Mouse (Mus musculus): ENCODE results near the gene Paqr4.
"Not testable (repeated sequence)": the region's sequence is repeated elsewhere in the genome, so short reads cannot be mapped to it uniquely, and the experiment has no call there.

The Paqr4 gene

GRCm38 (mm10) chr17:23740598-23741021 is at the start of gene Paqr4:
Gene Paqr4 (minus strand): TSS chr17:23740867.
- no peak for DNase-seq (ENCODE audit: low read depth)

DNA sequence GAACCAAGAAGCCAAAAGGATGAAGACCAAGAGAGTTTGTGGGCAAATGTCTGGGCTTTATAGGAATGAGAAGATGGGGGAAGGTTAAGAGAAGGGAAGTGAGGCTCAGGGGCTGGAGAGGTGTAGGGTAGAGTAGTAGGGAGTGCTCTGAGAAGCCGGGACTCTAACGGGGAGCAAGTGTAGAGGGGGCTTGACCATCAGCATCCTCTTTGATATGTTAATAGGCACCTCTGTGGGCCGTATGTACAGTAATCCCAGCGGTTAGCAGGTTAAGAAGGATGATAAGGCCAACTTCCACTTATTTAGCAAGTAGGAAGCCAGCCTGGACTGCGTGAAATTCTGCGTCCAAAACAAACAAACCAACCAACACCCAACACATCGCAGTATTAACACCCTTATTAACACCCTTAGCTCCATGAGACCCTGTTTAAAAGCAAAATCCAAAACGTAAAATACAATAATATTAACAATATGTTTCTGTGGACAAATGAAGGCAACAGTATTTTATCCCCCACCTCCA is 49.1 kb upstream of the Paqr4 start:
- DNase-seq (ENCODE audit: low read depth) = no peak

DNA sequence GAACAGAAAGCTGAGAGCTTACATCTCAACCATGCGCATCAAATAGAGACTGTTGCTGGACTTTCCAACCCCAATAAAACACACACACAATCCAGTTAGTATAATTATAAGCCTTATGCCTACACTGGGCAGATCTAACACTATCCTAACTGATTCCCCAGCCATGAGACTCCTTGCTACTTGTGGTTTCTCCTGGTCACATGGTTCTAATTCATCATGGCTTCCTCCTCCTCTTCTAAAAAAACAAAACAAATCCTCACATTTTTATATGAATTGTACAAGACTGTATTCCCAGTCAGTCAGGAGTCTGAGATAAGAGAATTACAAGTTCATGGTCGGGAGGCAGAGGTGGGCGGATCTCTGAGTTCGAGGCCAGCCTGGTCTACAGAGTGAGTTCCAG is 48.3 kb upstream of the Paqr4 start:
- no peak for DNase-seq (ENCODE audit: low read depth)

DNA sequence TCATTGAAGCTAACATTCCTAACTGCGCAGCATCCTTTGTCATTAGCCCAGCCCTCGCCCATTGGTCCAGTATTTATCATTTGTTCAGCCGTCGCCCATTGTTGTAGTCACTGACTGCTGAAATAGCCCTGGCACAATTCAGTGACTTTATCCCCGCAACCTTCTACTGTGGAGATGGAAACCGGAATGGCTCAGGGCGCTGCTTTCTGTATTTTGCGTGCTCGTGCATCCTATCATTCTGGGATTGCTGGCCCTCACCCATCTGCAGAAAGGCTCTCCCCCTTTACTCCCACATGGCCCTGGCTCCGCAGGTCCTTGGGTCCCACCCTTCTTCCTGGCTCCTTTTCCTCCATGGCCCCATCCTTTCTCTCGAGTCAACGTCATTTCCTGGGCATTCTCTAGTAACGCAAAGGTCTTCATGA is 45.9 kb upstream of the Paqr4 start:
- no peak for DNase-seq (ENCODE audit: low read depth)

GRCm38 (mm10) chr17:23785561-23786471 is 45.1 kb upstream of the Paqr4 start, which contains the start of gene Flywch2:
Gene Flywch2 (minus strand): TSS chr17:23786081.
- peak; percentile 75 for DNase-seq (ENCODE audit: low read depth)

DNA sequence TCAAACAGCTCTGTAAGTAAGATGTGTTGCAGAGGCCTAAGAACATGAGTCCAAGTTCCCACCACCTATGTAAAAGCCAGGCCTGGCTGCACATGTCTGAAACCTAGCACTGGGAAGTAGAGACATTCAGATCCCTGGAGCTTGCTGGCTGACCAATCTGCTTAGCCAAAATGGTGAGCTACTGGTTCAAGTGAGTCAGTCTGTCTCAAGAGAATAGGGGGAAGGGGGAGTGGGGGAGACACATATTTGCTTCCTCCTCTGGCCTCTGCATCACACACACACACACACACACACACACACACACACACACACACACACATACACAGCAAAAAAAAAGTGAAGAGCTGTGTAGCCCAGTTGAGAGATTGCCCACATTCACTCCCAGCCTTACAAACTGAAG is 42.7 kb upstream of the Paqr4 start:
- DNase-seq (ENCODE audit: low read depth) = no peak

DNA sequence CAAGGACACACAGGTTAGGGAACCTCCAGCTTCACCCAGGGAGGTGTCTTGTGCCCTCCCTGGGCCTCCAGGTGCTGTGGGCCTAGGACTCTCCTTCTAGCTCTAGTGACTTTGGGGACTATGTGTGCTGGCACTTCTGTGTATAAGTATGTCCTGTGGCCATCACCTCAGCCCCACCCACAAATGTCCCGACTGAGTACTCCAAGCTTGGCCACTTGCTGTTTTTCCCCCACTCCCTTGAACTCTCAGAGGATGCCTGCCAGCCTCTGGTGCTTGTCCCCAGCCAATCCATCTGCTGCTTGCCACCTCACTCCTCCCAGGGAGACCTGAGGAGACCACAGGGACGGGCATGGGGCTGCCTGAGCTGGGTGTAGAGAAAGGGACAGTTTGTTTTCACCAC is 37.8 kb upstream of the Paqr4 start:
- DNase-seq (ENCODE audit: low read depth) = no peak

DNA sequence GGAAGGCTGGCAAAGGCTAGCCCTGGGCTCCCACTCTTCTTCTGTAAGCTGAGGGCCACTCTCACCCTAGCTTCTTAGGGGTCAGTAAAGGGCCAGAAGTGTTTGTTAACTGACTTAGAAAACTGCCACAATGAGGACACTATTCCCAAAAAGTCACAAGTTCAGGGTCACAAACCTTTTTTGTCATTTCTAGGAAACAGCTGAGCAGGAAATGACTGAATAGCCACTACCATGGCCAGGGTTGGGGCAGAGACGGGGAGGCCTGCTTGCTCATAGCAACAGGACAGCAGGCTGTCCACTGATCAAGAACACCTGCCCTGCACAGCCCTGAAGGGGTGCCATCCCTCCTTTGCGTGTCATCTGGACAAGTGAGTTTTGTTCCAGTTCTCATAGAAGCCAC is 36.5 kb upstream of the Paqr4 start:
- DNase-seq (ENCODE audit: low read depth) = no peak

- no peak for DNase-seq (ENCODE audit: low read depth)
These were observed 35.5 kb upstream of the Paqr4 start for GRCm38 (mm10) chr17:23776216-23776615.

DNA sequence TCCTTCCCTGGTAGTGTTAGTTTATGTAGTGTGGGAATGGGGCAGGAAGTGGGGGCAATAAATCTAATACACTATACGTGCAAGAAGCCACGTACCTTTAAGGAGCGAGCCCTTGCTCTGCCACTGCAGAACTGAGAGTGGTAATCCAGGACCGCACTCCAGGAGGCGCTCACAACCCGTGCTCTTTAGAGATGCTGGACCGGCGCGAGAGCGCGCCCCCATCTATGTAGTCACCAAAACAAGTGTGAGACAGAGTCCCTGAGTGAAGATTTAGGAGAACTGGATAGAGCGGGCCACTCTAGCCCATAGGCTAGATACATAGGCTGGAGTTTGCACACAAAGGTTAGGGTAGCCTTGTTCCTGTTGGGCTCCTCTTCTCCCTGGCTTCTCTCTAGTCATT is 33.4 kb upstream of the Paqr4 start:
- no peak for DNase-seq (ENCODE audit: low read depth)

DNA sequence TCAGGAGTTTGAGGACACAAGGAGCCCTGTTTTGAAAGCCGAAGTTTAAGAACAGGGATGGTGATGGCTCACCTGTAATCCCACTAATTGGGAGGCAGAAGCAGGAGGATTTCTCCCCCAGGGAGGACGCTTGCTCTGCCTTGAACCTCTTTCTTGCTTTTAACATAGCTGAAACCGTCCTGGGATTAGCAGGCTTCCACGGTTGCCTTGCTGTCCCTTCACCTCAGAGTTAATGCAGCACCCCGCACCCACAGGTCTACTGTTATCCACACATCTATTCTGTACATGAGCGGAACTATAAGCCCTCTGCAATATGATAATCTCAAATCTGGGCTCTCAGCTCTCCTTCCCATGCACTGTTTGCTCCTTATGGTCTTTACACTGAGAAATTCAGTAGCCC is 33.0 kb upstream of the Paqr4 start:
- DNase-seq (ENCODE audit: low read depth) = no peak

- not testable (repeated sequence) for DNase-seq (ENCODE audit: low read depth)
These were observed 31.5 kb upstream of the Paqr4 start for GRCm38 (mm10) chr17:23772219-23772556.

DNA sequence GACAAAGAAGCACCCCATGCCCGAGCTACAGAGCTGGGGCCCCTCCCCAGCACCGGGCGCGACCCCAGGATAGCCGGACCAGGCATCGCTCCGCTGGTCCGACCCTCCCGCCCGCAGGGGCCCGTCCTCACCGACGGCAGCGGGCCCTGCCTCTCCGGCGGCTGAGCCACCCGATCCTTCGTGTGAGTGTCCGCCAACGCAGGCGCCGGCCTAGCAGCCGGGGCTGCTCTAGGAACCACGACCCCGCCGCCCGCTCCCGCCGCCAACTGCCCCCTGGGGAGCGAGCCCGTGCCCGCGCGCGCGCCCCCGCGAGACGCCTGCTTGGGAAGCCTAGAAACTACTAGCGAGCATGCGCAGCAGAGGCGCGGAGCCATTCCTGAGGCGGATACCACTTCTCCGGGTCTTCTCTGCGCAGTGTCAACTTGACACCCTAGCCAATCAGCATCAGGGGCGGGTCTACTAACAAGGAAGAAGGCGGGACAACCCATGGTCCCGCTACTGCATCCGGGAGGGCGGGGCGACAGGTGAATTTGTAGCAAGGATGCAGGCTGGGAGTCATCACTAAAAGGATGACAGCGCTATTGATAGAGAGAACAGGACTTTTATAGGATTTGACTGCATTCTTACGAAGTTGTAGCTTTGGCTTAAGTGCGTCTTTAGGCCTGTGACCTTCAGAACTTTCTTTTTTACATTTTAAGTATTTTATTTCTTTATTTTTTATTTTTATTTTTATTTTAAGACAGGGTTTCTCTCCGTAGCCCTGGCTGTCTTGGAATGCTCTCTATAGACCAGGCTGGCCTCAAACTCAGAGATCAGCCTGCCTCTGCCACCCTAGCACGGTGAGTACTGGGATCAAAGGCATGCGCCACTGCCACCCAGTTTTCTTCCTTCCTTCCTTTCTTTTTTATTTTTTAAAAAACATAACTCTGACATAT is 30.9 kb upstream of the Paqr4 start, which contains the start of gene Flywch1:
TSS of gene Flywch1 (minus strand) at position 319 of the 935 bp plus-strand sequence.
- peak; percentile 95 for DNase-seq (ENCODE audit: low read depth)

DNA sequence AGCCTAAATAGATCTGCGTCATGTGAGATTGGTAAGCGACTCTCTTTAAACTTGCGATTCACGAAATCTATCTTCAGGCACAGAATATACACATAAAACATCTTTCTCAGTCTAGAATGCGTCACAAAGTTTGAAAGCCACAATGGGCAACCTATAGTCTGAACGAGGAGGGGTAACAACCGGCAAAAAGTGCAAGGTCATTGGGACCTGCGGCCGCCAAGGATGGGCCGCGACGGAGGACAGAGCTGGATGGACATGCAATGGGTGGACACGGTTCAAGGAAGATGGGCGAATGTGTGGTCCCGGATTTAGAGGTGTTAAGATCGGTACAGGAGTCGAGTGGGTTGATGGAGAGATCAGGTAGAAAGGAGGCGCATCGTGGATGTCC is 30.2 kb upstream of the Paqr4 start:
- no peak for DNase-seq (ENCODE audit: low read depth)

- DNase-seq (ENCODE audit: low read depth) = no peak
These were observed 29.8 kb upstream of the Paqr4 start for GRCm38 (mm10) chr17:23770493-23770892.

- no peak for DNase-seq (ENCODE audit: low read depth)
These were observed 22.3 kb upstream of the Paqr4 start for GRCm38 (mm10) chr17:23762976-23763375.

DNA sequence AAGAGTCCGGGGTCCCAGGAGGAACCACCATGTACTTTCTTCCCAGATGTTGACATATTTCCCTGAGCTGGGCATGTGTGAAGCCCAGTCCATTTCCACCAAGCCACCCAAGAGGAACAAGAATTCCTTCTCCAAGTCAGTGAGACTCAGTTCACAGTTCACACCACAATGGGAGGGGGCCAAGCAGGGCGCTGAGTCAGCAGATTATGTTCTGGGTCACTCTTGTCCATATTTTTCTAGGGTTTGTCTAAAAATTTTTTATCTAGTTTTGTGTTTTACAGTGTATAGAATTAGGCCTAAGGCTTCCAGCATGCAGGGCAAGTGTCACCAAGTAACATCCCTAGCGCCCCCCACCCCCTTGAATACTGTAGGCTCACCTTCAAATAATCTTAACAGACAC is 20.5 kb upstream of the Paqr4 start:
- DNase-seq (ENCODE audit: low read depth) = no peak

GRCm38 (mm10) chr17:23760231-23760630 is 19.6 kb upstream of the Paqr4 start:
- no peak for DNase-seq (ENCODE audit: low read depth)

DNA sequence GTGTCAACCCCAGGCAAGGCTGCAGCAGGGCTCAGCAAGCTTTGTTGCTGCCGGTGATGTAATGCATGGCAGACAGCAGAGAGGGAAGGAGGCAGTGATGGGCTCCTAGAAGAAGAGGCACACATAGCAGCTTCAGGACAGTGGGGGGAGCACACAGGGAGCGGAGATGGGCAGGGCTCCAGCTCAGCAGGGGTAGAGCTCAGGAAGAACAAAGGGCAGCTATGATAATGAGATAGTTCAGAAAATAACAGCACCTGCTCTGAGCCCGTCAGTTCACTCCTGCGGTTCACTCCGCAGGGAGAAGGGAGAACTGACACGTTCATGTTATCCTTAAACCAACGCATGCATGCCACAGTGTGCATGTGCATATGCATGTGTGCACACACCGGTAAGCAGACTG is 18.1 kb upstream of the Paqr4 start:
- no peak for DNase-seq (ENCODE audit: low read depth)

GRCm38 (mm10) chr17:23757581-23757980 is 16.9 kb upstream of the Paqr4 start:
- no peak for DNase-seq (ENCODE audit: low read depth)

- no peak for DNase-seq (ENCODE audit: low read depth)
These were observed 15.0 kb upstream of the Paqr4 start for GRCm38 (mm10) chr17:23755689-23756088.

DNA sequence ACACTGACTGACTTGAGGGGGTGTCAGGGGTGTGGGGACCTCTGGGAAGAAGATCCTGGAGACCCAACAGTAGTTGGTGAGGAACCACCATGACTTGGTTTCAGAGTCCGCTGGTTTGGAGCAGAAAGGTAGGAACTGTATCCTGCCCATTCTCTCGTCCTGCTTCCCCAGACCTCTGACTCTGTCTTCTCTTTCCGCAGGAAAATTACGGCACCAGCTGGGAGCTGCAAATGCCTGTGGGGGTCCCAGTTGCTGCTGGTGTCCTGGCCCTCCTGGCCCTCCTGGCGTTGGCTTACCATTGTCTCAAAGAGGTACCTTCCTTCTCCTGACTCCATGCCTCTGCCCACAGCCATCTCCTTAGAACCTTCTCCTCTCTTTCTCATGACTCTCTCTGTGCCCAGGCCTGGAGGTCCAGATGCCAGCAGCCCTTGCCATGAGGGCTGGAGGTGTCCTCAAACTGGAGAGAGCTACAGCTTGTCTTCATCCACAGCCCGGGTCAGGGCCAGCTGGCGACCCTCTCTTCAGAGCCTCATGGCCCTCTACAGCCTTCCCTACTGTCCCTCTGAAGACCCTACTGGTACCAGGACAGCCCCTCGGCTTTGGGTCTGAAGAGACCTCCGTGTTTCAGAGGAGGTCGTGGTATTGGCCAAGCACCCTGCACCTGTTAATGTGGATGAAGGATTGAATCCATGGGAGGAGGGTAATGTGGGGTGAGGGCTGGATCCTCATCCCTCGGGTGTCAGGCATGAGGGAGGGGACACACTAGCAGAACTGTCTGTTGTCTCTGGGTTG is 8.9 kb upstream of the Paqr4 start:
- DNase-seq (ENCODE audit: low read depth) = no peak

All from c-Kit-positive CD71-positive TER-119-negative erythroid progenitor cells, embryonic 14.5 days (primary cell).